Mouse (Mus musculus): ENCODE data around the gene Fam161b. TPM values are rescaled to one million over a fixed set of nuclear protein-coding genes. Genes with fewer than 3 reads are reported as not detected.
A peak's percentile ranks its signal among the peaks of the same experiment; 100 is the strongest.
"Not testable (repeated sequence)": the region's sequence is repeated elsewhere in the genome, so short reads cannot be mapped to it uniquely, and the experiment has no call there.

The Fam161b gene
- total RNA-seq, 2 experiments from 2014 or later = 12.4 to 13.0 TPM

DNA sequence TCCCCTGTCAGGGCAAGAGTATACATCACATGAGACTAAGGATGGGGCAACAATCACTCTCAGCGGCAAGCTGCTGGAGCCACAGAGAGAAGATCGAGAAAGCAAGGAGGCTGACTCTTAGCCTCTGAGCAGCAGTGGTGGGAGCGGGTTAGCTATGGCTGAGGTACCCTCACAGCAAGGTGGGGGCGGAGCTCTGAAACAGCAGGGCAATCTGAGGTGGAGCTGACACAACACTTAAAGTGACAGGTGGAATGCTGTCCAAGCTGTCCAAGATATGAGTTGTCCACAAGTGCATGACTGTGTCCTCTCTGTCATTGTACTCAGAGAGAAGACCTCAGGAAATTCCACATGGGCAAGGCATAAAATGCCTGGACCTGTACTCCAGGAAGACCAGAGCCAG is 20.7 kb upstream of the Fam161b start:
- DNase-seq (ENCODE audit: low spot score in 2 of 2) = no peak

DNA sequence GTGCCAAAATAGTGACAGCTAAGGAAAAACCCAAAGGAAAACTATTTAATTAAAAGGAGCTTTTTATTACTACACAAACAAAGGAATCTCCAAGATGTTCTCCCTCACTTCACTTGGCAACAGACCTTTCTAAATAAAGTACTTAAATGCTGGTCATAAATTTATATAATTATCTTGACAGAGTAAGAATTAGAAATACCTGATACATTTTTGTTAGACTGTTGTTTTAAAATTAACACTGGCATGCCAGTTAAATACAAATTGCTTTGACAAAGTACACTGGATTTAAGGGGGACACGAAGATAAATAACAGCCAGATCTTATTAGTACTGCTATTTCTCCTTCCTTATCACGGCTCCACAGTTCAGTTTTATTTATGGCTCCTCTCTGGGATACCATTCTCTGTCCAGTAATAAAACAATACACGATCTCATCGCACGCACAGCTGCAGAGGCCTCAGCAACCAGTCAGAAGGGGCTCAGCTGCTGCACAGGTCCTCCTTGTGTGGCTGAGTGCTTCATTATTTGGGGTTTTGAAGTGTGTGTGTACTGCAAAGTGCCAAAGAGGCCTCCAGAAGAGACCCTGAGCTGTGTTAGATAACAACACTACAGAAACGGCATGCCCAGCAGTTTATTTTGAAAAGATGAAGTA is 12.3 kb upstream of the Fam161b start:
- no peak for DNase-seq (ENCODE audit: low spot score in 2 of 2)

DNA sequence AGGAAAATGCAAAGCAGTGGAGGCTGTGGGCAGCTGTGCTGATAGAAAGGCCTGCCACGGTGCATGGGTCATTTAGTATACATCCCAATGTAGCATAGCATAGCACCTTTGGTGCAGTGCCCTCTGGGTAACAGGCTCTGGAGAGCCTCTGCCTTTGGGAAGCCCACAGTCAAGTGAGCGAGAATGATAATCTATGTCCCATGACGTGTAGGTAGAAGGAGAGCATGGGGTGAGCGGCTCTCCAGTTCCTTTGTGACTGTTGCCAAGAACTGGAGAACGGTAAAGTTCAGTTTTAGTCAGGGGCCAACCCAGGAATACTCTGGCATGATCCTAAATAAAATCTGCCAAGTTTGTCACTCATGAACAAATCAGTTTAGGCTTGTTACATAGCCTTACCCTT is 10.0 kb upstream of the Fam161b start:
- DNase-seq (ENCODE audit: low spot score in 2 of 2) = no peak

- no peak for DNase-seq (ENCODE audit: low spot score in 2 of 2)
These were observed 5.3 kb upstream of the Fam161b start for GRCm38 (mm10) chr12:84366971-84367370.

DNA sequence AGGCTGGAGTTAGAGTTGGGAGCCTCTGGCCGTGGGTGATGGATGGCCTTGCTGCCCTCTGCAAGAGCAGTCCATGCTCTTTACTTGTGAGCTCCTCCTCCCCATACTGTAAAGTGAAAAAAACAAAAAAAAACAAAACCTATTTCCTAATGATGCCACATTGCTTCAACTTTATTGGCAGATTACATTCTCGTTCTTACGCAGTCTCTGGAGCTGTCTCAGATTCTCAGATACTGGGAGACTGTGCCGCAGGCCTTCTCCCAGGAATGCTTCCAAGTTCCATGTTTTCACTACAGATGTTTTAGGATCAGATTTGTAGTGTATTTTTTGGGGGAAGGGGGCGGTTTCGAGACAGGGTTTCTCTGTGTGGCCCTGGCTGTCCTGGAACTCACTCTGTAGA is 3.5 kb upstream of the Fam161b start:
- no peak for DNase-seq (ENCODE audit: low spot score in 2 of 2)

GRCm38 (mm10) chr12:84364291-84364690 is 2.7 kb upstream of the Fam161b start:
- no peak for DNase-seq (ENCODE audit: low spot score in 2 of 2)

GRCm38 (mm10) chr12:84362872-84363271 is 1.2 kb upstream of the Fam161b start:
- no peak for DNase-seq (ENCODE audit: low spot score in 2 of 2)

DNA sequence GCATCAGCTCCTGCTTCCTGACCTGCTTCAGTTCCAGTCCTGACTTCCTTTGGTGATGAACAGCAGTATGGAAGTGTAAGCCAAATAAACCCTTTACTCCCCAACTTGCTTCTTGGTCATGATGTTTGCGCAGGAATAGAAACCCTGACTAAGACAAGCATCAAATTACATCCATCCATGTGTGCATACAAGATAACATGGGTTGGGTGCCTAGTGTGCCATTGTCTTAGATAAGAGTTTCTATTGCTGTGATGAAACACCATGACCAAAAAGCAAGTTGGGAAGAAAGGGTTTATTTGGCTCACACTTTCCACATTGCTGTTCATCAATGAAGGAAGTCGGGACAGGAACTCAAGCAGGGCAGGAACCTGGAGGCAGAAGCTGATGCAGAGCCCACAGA is 2.9 kb downstream of the Fam161b start:
- DNase-seq (ENCODE audit: low spot score in 2 of 2) = not testable (repeated sequence)

GRCm38 (mm10) chr12:84347192-84347591 is 14.4 kb downstream of the Fam161b start:
- no peak for DNase-seq (ENCODE audit: low spot score in 2 of 2)

DNA sequence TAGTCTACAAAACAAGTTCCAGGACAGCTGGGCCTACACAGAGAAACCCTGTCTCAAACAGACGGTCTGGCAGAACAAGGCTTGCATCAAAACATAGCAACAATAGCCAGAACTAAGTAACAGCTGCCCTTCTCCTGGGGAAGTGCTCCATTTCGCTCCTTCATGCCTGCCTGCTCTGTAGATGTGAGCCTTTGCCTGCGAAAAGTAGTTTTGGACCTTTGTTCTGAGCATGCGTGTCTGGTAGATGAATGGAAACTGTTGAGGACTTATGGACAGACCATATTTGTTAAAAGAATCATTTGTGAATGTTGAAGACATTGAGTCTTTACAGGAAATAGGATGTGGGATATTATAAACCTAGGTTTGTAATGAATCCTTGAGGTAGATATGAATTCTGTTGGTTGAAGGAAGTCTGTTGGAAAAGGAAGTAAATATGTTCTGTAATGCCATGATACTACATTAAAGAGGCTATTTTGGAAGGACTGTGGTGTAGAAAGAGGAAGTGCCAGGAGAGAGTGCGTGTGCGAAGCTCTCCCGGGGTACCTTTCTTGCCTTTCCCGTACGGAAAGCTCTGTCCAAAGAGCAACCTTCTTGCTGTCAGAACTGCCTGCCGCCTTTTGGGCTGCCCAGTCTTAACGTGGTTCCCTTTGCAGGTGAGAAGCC is 24.5 kb downstream of the Fam161b start:
- DNase-seq (ENCODE audit: low spot score in 2 of 2) = no peak

DNA sequence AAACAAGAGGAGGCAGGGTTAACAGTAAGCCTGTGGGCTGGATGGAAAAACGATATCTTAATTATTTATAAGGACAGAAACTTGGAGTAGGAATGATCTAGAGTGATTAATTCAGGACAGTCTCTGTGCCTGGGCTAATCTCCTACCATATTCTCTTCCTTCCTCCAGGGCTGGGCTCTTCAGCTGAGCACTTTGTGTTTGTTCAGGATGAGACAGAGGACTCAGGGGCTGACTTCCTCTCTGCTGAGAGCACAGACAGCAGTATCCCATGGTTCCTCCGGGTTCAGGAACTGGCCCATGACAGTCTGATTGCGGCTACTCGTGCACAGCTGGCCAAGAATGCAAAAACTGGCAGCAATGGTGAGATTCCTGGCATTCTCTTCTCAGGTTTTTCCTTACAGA is 34.5 kb downstream of the Fam161b start:
- peak in 1 of 2 experiments; percentile 55 for DNase-seq (ENCODE audit: low spot score in 2 of 2)

DNA sequence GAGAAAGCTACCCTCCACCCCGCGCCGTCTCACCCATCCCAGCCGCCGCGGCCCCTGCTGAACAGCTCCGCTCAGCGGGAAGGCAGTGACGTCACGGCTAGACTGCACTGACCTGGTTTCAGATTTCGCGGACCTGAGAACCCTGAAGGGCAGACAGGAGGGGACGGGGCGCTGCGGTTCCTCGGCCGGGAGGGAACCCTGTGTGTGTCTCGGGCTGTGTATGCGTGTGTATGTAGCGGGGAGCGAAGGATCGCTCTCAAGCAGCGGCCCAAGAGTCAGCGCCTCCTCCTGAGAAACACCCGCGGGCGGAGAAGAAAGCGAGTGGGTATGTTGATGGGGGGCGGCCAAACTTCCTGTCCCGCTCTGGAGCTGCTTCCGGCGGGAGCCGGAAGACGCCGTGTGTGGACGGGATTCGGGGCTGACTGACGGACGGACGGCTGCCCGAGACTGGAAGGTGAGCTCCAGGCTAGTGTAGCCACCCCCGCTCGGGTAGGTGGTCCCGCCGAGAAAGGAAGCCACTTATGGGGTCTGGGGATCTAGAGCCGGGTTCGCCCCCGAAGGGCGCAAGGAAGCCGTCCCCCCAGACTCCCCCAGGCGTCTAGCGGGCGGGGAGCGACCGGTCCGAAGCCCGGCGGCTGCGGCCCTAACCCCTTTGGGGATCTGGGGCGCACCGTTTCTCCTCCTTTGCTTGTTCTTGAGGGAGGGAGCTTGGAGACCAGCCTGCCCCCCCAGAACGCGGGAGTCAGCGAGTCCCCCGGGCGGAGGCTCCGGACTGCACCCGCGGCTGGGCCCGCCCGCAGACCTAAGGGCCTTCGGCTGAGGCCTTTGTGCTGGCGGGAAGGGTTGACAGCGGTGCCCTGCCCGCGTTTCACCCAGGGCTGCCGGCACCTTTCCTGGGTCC is 44.7 kb downstream of the Fam161b start, which contains the start of gene Zfp410:
Zfp410 (plus strand) TSS at position 132 of the 901 bp plus-strand sequence.
- DNase-seq (ENCODE audit: low spot score in 2 of 2) = peak; percentile 74 to 84

GRCm38 (mm10) chr12:84316006-84316405 is 45.6 kb downstream of the Fam161b start:
- no peak for DNase-seq (ENCODE audit: low spot score in 2 of 2)

DNA sequence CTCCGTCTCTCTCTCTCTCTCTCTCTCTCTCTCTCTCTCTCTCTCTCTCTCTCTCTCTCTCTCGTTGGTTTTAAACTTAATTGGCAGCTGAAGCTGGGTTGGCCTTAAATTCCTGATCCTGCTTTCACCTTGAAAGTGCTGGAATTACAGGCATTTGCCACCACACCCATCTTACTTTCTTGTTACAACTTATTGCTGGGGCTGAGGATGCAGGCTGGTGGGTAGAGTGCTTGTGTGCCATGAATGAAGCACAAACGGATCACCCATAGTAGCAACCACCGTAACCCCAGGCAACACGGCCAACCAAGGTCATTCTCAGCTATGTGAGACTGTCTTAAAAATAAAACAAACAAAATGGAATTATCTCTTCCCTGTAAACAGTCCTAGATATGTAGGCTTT is 50.3 kb downstream of the Fam161b start:
- DNase-seq (ENCODE audit: low spot score in 2 of 2) = no peak

DNA sequence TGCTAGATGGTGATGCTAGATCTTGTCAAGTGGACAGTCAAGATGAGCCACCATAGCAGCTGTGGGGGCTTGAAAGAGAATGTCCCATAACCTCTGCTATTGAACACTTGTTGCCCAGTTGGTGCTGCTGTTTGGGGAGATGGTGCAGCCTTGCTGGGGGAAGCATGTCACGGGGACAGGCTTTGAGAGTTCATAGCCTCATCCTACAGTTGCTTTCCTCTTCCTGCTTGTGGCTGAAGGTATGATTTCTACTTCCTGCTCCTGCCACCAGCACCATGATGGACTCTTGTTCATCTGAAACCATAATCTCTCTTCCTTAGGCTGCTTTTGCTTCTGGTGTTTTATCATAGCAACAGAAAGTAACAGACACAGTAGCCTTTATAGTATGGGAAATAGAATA is 57.1 kb downstream of the Fam161b start:
- no peak for DNase-seq (ENCODE audit: low spot score in 2 of 2)

GRCm38 (mm10) chr12:84304101-84304500 is 57.5 kb downstream of the Fam161b start:
- no peak for DNase-seq (ENCODE audit: low spot score in 2 of 2)

GRCm38 (mm10) chr12:84299265-84299664 is 62.4 kb downstream of the Fam161b start:
- no peak for DNase-seq (ENCODE audit: low spot score in 2 of 2)

DNA sequence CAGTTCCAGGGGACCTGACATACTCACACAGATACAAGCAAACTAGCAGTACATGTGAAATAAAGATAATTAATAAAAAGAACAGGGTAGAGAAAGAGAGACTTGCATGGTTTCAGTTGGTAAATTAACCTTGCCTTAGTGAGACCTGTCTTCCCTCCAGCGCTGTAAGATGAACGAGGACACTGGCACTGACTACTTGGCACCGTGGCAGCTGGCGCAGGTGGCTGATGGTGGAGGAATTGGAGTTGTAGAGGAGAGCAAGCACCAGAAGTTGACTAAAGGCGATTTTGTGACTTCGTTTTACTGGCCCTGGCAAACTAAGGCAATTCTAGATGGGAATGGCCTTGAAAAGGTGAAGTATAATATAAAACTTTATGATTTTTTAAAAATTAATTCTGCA is 63.8 kb downstream of the Fam161b start:
- no peak for DNase-seq (ENCODE audit: low spot score in 2 of 2)

All from layer of hippocampus, adult 18-20 months (tissue).